Mouse (Mus musculus): Measurements from ENCODE around the gene Ascl1. TPM values are rescaled to one million over a fixed set of nuclear protein-coding genes. Genes with fewer than 3 reads are reported as not detected.

The Ascl1 gene
- polyA plus RNA-seq, 1 experiment from 2014 or later: 0.15 TPM

DNA sequence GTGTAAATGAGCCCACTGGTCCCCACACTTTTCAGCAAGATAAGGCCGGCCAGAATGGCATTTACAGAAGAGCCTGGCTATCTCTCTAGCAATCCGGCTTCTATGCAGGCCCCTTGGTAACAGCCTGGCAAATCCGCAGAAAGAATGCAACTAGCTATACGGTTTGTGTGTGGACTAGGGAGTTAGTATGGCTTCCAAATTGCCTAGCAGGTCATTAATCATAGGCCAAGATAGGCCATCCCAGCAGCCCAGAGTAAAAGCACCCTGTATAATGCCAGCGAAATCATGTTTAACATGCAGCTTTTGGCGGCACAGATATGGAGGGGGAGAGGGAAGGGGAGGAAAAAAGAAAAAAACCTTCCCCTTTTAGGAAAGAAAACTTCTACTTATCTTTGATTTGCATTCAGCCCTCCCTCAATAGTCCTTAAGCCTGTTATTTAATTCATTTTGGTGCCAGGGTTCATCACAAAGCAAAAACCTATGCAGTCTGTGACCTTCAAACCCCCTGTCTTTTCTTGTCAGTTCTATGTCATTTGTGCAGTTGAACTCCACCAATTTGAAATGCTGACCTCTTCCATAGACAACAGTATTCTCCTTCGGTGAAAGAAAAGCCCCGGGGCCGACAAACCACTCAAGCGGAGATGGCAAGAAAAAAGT lies 19.9 kb downstream of the Ascl1 start:
- no peak overlapping the region for H3K4me3 ChIP-seq
- H3K4me1 ChIP-seq: no peaks in the 10 kb centered on the region
- no peak for DNase-seq (ENCODE audit: low spot score)
- no peak overlapping the region for H3K27ac ChIP-seq
- 80% methylated on average over 10 of the region's 10 CpGs for WGBS
- H3K9me3 ChIP-seq (replicated peaks): no peaks in the 10 kb centered on the region
- no peaks in the 10 kb centered on the region for H3K36me3 ChIP-seq
- no peaks in the 10 kb centered on the region for H3K27me3 ChIP-seq (ENCODE audit: low read depth, poor library complexity, severe bottlenecking)

DNA sequence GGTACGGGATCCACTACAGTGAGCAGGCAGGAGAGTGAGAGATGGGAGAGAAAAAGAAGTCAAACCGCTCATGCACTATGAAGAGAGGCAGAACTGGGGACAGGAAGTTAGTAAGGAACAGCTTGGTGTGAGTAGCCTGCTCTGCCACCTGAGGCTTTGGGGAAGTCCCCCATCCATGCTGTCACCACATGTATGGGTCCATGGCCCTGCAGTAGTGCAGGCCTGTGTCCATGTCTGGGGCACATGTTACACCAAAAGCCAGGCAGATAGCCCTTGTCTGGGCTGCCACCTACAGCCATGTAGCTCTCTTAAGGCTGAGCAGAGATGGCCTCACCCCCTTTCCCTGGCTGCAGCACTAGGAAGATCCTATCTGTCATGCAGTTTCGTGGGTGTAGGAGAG lies 42.7 kb downstream of the Ascl1 start:
- Histone ChIP-seq H3K27me3 (ENCODE audit: low read depth, poor library complexity, severe bottlenecking) (no peaks in the 10 kb centered on the region), H3K9me3 (replicated peaks) (no peaks in the 10 kb centered on the region), H3K4me3 (no peak overlapping the region), H3K27ac (no peak overlapping the region), H3K4me1 (peaks cover 15% of the 10 kb centered on the region), H3K36me3 (no peaks in the 10 kb centered on the region)
- DNase-seq (ENCODE audit: low spot score): no peak
- WGBS: 89% methylated on average over 3 of the region's 3 CpGs

DNA sequence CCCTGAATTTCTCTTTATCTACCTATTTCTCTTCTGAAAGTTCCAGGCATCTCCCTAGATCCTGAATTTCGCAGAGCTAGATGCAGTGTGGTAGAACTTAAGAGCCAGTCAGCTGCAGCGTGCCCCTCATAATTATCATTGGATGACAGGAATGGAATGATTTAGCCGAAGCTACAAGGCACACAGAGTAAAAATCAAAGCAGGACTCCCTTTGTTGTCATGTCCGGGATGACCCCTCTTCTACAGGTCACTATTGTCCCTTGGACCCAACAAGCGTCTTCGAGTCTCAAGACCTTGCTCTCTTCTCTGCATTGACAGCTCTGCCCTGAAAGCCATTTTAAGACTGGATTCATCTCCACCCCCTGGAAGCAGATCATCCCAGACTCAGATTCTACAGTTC lies 44.1 kb downstream of the Ascl1 start:
- no peak for DNase-seq (ENCODE audit: low spot score)
- Histone ChIP-seq H3K9me3 (replicated peaks) (no peaks in the 10 kb centered on the region), H3K27me3 (ENCODE audit: low read depth, poor library complexity, severe bottlenecking) (no peaks in the 10 kb centered on the region), H3K4me3 (no peak overlapping the region), H3K4me1 (peaks cover 15% of the 10 kb centered on the region), H3K27ac (no peak overlapping the region), H3K36me3 (no peaks in the 10 kb centered on the region)
- WGBS: 91% methylated on average over 6 of the region's 6 CpGs

DNA sequence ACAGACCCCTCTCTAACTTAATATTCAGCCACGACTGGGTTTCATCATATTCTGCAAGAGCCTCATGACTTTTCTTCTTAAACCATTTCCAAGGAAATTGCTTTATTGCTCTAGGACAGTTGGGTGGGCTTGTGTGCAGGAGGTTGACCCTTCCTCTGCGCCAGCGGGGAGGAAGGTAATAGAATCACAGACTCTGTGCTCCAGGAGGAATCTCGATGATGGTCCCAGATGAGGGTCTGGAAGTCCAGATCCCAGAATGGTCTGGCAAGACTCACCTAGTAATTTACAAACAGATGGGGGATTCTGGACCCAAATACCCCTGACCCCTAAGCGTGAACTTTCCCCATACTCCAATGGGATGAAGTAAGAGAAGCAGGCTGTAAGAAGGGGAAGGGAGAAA lies 45.2 kb downstream of the Ascl1 start:
- H3K4me3 ChIP-seq: no peak overlapping the region; the same call in 1 of the 2 replicates
- 47% methylated on average over 5 of the region's 5 CpGs for WGBS
- H3K4me1 ChIP-seq: peaks cover 15% of the 10 kb centered on the region
- no peaks in the 10 kb centered on the region for H3K27me3 ChIP-seq (ENCODE audit: low read depth, poor library complexity, severe bottlenecking)
- H3K27ac ChIP-seq: peak overlapping the region; percentile 75
- DNase-seq (ENCODE audit: low spot score): no peak
- no peaks in the 10 kb centered on the region for H3K9me3 ChIP-seq (replicated peaks)
- H3K36me3 ChIP-seq: no peaks in the 10 kb centered on the region

DNA sequence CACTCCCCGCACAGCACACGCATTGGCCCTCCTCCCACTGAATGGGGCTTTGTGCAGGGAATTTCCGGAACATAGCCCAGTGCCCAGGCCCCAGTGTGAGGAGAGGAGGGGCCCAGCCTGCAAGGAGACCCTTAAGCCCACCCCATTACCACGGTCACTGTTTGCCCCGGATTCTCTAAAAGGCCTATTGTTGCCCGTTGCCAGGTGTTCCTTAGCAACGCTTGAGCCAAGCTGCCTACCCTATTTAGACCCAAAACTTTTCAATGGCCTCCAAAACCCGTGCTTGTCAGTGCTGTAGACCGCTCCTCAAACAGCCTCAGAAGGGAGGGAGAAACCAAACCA lies 45.7 kb downstream of the Ascl1 start:
- peak; percentile 62 for DNase-seq (ENCODE audit: low spot score)
- H3K4me3 ChIP-seq: peak overlapping the region; percentile 31
- WGBS: 3% methylated on average over 9 of the region's 9 CpGs
- H3K4me1 ChIP-seq: peaks cover 15% of the 10 kb centered on the region
- peak overlapping the region; percentile 75 for H3K27ac ChIP-seq
- H3K27me3 ChIP-seq (ENCODE audit: low read depth, poor library complexity, severe bottlenecking): no peaks in the 10 kb centered on the region
- H3K9me3 ChIP-seq (replicated peaks): no peaks in the 10 kb centered on the region
- H3K36me3 ChIP-seq: no peaks in the 10 kb centered on the region

DNA sequence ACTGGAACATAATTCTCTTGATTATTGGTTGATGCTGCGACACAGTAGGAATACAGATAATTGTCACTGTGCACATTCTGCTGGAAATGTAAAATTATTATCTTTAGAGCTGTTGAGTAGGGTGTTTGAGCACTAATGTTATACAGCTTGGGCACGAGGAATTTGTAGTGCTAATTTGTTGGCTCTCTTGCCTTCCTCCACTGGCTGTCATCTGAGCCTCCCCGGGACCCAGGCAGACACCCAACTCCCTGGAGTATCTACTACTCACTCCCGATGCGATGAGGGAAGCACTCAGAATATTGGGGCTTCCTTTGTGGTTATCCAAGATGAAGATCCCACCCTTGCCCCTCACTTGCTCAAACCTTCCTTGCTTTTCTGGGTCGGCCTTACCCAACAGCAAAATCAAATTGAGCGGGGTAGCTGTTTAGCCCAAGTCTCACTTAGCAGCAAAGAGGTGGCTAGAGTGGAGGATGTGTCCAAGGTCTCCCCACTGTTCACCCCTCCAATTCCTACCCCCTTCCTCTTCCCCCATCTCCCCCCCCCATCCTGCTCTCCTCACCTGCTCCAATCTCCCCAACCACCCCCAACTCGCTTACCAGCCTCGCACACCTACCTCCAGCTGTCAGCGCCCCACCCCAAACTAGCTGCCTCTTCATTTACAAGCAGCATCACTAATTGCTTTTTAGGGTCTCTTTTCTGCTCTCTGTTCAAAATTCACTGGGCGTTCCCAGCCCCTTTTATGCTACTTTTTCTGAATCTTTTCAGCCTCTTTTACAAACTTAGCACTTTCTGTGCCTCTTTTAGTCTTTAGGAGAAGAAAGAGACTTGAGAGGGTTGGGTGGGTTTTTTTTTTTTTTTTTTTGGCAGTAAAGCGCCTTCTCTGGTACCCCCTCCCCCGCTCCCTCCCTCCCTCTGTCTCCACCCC lies 46.4 kb downstream of the Ascl1 start:
- Histone ChIP-seq H3K36me3 (no peaks in the 10 kb centered on the region), H3K9me3 (replicated peaks) (no peaks in the 10 kb centered on the region), H3K27ac (peak overlapping the region; percentile 76), H3K27me3 (ENCODE audit: low read depth, poor library complexity, severe bottlenecking) (no peaks in the 10 kb centered on the region), H3K4me1 (peaks cover 15% of the 10 kb centered on the region), H3K4me3 (peak overlapping the region; percentile 31)
- 32% methylated on average over 13 of the region's 13 CpGs for WGBS
- no peak for DNase-seq (ENCODE audit: low spot score)

DNA sequence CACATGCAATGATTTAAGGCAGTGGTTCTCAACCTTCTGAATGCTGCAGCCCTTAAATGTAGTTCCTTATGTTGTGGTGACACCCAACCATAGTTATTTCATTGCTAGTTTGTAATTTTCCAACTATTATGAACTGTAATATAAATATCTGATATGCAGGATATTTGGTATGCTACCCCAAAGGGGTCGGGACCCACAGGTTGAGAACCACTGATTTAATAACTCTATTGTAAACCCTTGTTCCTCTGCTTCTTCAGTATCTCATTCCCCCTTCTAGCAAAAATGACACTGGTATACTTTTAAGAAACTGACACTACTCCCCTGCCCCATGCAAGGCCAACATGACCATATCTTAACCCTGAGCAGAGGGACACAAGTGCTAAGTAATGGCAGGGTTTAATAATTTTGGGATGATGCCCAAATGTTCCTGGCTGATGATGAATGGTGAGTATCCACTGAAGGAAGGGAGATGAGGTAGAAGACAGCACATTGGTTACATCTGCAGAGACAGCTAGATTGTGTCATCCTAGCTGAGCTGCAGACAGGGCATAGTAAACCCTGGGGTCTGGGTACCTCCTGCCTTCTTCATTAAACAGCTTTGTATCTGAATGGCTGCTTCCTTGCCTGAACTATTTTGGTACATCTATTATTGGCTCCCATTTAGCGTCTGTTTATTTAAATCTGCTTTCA lies 47.2 kb downstream of the Ascl1 start:
- H3K27me3 ChIP-seq (ENCODE audit: low read depth, poor library complexity, severe bottlenecking): no peaks in the 10 kb centered on the region
- no peaks in the 10 kb centered on the region for H3K36me3 ChIP-seq
- no peak overlapping the region for H3K27ac ChIP-seq
- no peak for DNase-seq (ENCODE audit: low spot score)
- H3K9me3 ChIP-seq (replicated peaks): no peaks in the 10 kb centered on the region
- no peak overlapping the region for H3K4me3 ChIP-seq
- 82% methylated on average over 2 of the region's 2 CpGs for WGBS
- H3K4me1 ChIP-seq: peaks cover 15% of the 10 kb centered on the region

Other genes starting within 250 kb of the Ascl1 start
- not detected in 2 replicates for gene Pah, start 28.1 kb upstream of the Ascl1 start, polyA plus RNA-seq (2016; fragmentation: Nextera tagmentation; extraction: Ambion mirVana)

Measured in limb, embryonic 10.5 days (tissue).